Mouse (Mus musculus): ENCODE measurements around the gene Cryzl2. TPM values are rescaled to one million over a fixed set of nuclear protein-coding genes. Genes with fewer than 3 reads are reported as not detected.
A peak's percentile ranks its signal among the peaks of the same experiment; 100 is the strongest.

Cryzl2 gene
- total and polyA plus RNA-seq, 2 experiments from 2014 or later: 11.4 to 11.6 TPM

GRCm38 (mm10) chr1:157522322-157522721 is 63.9 kb downstream of the Cryzl2 start:
- Histone ChIP-seq H3K4me1 (ENCODE audit: insufficient read depth, low read length) (peaks cover 11% of the 10 kb centered on the region), H3K9me3 (ENCODE audit: low read length) (no peaks in the 10 kb centered on the region), H3K4me2 (ENCODE audit: low read depth, low read length) (no peak overlapping the region), H3K36me3 (ENCODE audit: insufficient read depth, low read length) (no peaks in the 10 kb centered on the region), H3K9ac (replicated peaks; ENCODE audit: low read length) (no peak overlapping the region), H3K27ac (no peak overlapping the region), H3K27me3 (ENCODE audit: insufficient read depth, low read length) (no peaks in the 10 kb centered on the region), H3K4me3 (ENCODE audit: low read length) (no peak overlapping the region)
- no peak for TF ChIP-seq CTCF (IDR thresholded peaks at IDR 0.05; ENCODE audit: low read depth)
- ATAC-seq (no peak), DNase-seq (ENCODE audit: low spot score) (no peak)
- 93% methylated on average over 5 of the region's 5 CpGs for WGBS

GRCm38 (mm10) chr1:157524775-157525174 is 66.4 kb downstream of the Cryzl2 start:
- no peak overlapping the region for H3K4me3 ChIP-seq (ENCODE audit: low read length)
- TF ChIP-seq CTCF (IDR thresholded peaks at IDR 0.05; ENCODE audit: low read depth): no peak
- H3K27ac ChIP-seq: no peak overlapping the region
- ATAC-seq (no peak), DNase-seq (ENCODE audit: low spot score) (no peak)
- H3K4me1 ChIP-seq (ENCODE audit: insufficient read depth, low read length): no peaks in the 10 kb centered on the region
- 86% methylated on average over 7 of the region's 7 CpGs for WGBS
- H3K36me3 ChIP-seq (ENCODE audit: insufficient read depth, low read length): no peaks in the 10 kb centered on the region
- H3K27me3 ChIP-seq (ENCODE audit: insufficient read depth, low read length): no peaks in the 10 kb centered on the region
- H3K4me2 ChIP-seq (ENCODE audit: low read depth, low read length): no peak overlapping the region
- no peaks in the 10 kb centered on the region for H3K9me3 ChIP-seq (ENCODE audit: low read length)
- H3K9ac ChIP-seq (replicated peaks; ENCODE audit: low read length): no peak overlapping the region

GRCm38 (mm10) chr1:157525692-157526354 is 67.4 kb downstream of the Cryzl2 start:
- no peak for ATAC-seq
- no peak overlapping the region for H3K4me3 ChIP-seq (ENCODE audit: low read length)
- no peak overlapping the region for H3K27ac ChIP-seq
- DNase-seq (ENCODE audit: low spot score): no peak
- H3K27me3 ChIP-seq (ENCODE audit: insufficient read depth, low read length): no peaks in the 10 kb centered on the region
- no peaks in the 10 kb centered on the region for H3K9me3 ChIP-seq (ENCODE audit: low read length)
- no peaks in the 10 kb centered on the region for H3K36me3 ChIP-seq (ENCODE audit: insufficient read depth, low read length)
- H3K4me1 ChIP-seq (ENCODE audit: insufficient read depth, low read length): no peaks in the 10 kb centered on the region
- no peak overlapping the region for H3K9ac ChIP-seq (replicated peaks; ENCODE audit: low read length)
- H3K4me2 ChIP-seq (ENCODE audit: low read depth, low read length): no peak overlapping the region
- TF ChIP-seq CTCF (IDR thresholded peaks at IDR 0.05; ENCODE audit: low read depth): no peak
- 90% methylated on average over 16 of the region's 16 CpGs for WGBS

GRCm38 (mm10) chr1:157526625-157527024 is 68.2 kb downstream of the Cryzl2 start:
- DNase-seq (ENCODE audit: low spot score) (no peak), ATAC-seq (no peak)
- H3K9ac ChIP-seq (replicated peaks; ENCODE audit: low read length): no peak overlapping the region
- no peaks in the 10 kb centered on the region for H3K27me3 ChIP-seq (ENCODE audit: insufficient read depth, low read length)
- WGBS: 65% methylated on average over 5 of the region's 5 CpGs
- no peak overlapping the region for H3K27ac ChIP-seq
- H3K9me3 ChIP-seq (ENCODE audit: low read length): no peaks in the 10 kb centered on the region
- TF ChIP-seq CTCF (IDR thresholded peaks at IDR 0.05; ENCODE audit: low read depth): no peak
- no peaks in the 10 kb centered on the region for H3K36me3 ChIP-seq (ENCODE audit: insufficient read depth, low read length)
- no peak overlapping the region for H3K4me2 ChIP-seq (ENCODE audit: low read depth, low read length)
- no peaks in the 10 kb centered on the region for H3K4me1 ChIP-seq (ENCODE audit: insufficient read depth, low read length)
- no peak overlapping the region for H3K4me3 ChIP-seq (ENCODE audit: low read length)

- ATAC-seq (no peak), DNase-seq (ENCODE audit: low spot score) (peak; percentile 56)
- WGBS: 40% methylated on average over 8 of the region's 8 CpGs
- no peak overlapping the region for H3K4me2 ChIP-seq (ENCODE audit: low read depth, low read length)
- H3K4me3 ChIP-seq (ENCODE audit: low read length): no peak overlapping the region
- no peak for TF ChIP-seq CTCF (IDR thresholded peaks at IDR 0.05; ENCODE audit: low read depth)
- no peak overlapping the region for H3K9ac ChIP-seq (replicated peaks; ENCODE audit: low read length)
- H3K27ac ChIP-seq: no peak overlapping the region
- no peaks in the 10 kb centered on the region for H3K27me3 ChIP-seq (ENCODE audit: insufficient read depth, low read length)
- no peaks in the 10 kb centered on the region for H3K36me3 ChIP-seq (ENCODE audit: insufficient read depth, low read length)
- no peaks in the 10 kb centered on the region for H3K9me3 ChIP-seq (ENCODE audit: low read length)
- no peaks in the 10 kb centered on the region for H3K4me1 ChIP-seq (ENCODE audit: insufficient read depth, low read length)
Observed at GRCm38 (mm10) chr1:157532826-157533460, 74.6 kb downstream of the Cryzl2 start.

DNA sequence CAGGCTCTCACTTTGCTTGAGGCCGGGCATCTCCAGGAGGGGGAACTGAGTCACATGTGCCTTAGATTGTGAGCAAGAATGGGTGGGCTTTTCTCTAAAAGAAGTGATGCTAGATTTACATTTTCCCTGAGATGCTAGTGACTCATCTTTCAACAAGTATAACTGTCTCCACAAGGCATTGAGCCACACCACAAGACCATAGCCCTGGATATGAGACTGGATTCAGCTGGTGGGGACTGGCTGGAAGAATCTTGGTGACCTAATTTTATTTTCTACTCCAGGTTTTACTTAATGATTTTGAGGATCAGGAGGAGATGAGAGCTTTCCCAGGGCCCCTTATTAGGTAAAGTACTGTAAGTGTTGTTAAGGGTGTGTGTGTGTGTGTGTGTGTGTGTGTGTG is 77.2 kb downstream of the Cryzl2 start:
- Histone ChIP-seq H3K36me3 (ENCODE audit: insufficient read depth, low read length) (no peaks in the 10 kb centered on the region), H3K9me3 (ENCODE audit: low read length) (no peaks in the 10 kb centered on the region), H3K9ac (replicated peaks; ENCODE audit: low read length) (no peak overlapping the region), H3K4me3 (ENCODE audit: low read length) (no peak overlapping the region), H3K27me3 (ENCODE audit: insufficient read depth, low read length) (no peaks in the 10 kb centered on the region), H3K4me2 (ENCODE audit: low read depth, low read length) (no peak overlapping the region), H3K4me1 (ENCODE audit: insufficient read depth, low read length) (no peaks in the 10 kb centered on the region), H3K27ac (no peak overlapping the region)
- no peak for TF ChIP-seq CTCF (IDR thresholded peaks at IDR 0.05; ENCODE audit: low read depth)
- WGBS: 84% methylated on average over 1 of the region's 1 CpGs
- ATAC-seq (no peak), DNase-seq (ENCODE audit: low spot score) (no peak)

GRCm38 (mm10) chr1:157536471-157536870 is 78.1 kb downstream of the Cryzl2 start:
- no peaks in the 10 kb centered on the region for H3K4me1 ChIP-seq (ENCODE audit: insufficient read depth, low read length)
- peak; percentile 94 for TF ChIP-seq CTCF (IDR thresholded peaks at IDR 0.05; ENCODE audit: low read depth)
- WGBS: 12% methylated on average over 6 of the region's 6 CpGs
- no peaks in the 10 kb centered on the region for H3K27me3 ChIP-seq (ENCODE audit: insufficient read depth, low read length)
- peak; percentile 87 for DNase-seq (ENCODE audit: low spot score)
- H3K27ac ChIP-seq: no peak overlapping the region
- no peaks in the 10 kb centered on the region for H3K9me3 ChIP-seq (ENCODE audit: low read length)
- ATAC-seq: peak; percentile 65
- no peaks in the 10 kb centered on the region for H3K36me3 ChIP-seq (ENCODE audit: insufficient read depth, low read length)
- no peak overlapping the region for H3K9ac ChIP-seq (replicated peaks; ENCODE audit: low read length)
- no peak overlapping the region for H3K4me3 ChIP-seq (ENCODE audit: low read length)
- H3K4me2 ChIP-seq (ENCODE audit: low read depth, low read length): no peak overlapping the region
